14 mouse cellular contexts compared by ENCODE assay signal in genomic region chr2:181041941-181042340, GRCm38 (mm10). TPM values are rescaled to one million over a fixed set of nuclear protein-coding genes. Genes with fewer than 3 reads are reported as not detected.
DNase-seq lines count a peak whose midpoint lies in the region; ATAC-seq lines count a peak whose summit lies in the region.
"Had no signal": no experiment of that assay in that cellular context is flagged by ENCODE, and none has a peak within 500 bp of the region (broad histone marks: within the 10 kb centered on the region; RNA-seq: fewer than 3 reads in every experiment).

No protein-coding gene starts in this region.

- 5% methylated on average over 7 of the region's 7 CpGs for WGBS in midbrain, embryonic 10.5 days
- whole genome bisulfite sequencing in midbrain, embryonic 16.5 days: 4% methylated on average over 7 of the region's 7 CpGs
- 6% methylated on average over 7 of the region's 7 CpGs for whole genome bisulfite sequencing in neural tube, embryonic 12.5 days

- no peak overlapping the region for H3K4me2 ChIP-seq in midbrain, embryonic 16.5 days (ENCODE audit: low read length)
- H3K4me2 ChIP-seq in neural tube, embryonic 12.5 days (replicated peaks): peak overlapping the region; percentile 30
- H3K4me2 ChIP-seq: embryonic facial prominence, embryonic 15.5 days; liver, embryonic 15.5 days had no signal

- H3K4me3 ChIP-seq in midbrain, embryonic 10.5 days: no peak overlapping the region
- no peak overlapping the region for H3K4me3 ChIP-seq in midbrain, embryonic 16.5 days (ENCODE audit: low read depth, low read length)
- no peak overlapping the region for H3K4me3 ChIP-seq in neural tube, embryonic 12.5 days
- H3K4me3 ChIP-seq: embryonic facial prominence, embryonic 15.5 days; liver, embryonic 15.5 days had no signal

- H3K27ac ChIP-seq in midbrain, embryonic 10.5 days (replicated peaks): peak overlapping the region; percentile 77
- no peak overlapping the region for H3K27ac ChIP-seq in midbrain, embryonic 16.5 days (ENCODE audit: low read length)
- no peak overlapping the region for H3K27ac ChIP-seq in neural tube, embryonic 12.5 days
- H3K27ac ChIP-seq: embryonic facial prominence, embryonic 15.5 days; liver, embryonic 15.5 days; stomach, postnatal 0 days had no signal

- no peaks in the 10 kb centered on the region for H3K9me3 ChIP-seq in midbrain, embryonic 10.5 days (replicated peaks)
- no peaks in the 10 kb centered on the region for H3K9me3 ChIP-seq in midbrain, embryonic 16.5 days (replicated peaks; ENCODE audit: control insufficient read depth, low read length, poor library complexity, severe bottlenecking)
- no peaks in the 10 kb centered on the region for H3K9me3 ChIP-seq in neural tube, embryonic 12.5 days
- H3K9me3 ChIP-seq: embryonic facial prominence, embryonic 15.5 days; liver, embryonic 15.5 days had no signal

- H3K4me1 ChIP-seq in midbrain, embryonic 10.5 days: peaks cover 81% of the 10 kb centered on the region
- peaks cover 39% of the 10 kb centered on the region for H3K4me1 ChIP-seq in midbrain, embryonic 16.5 days (ENCODE audit: control insufficient read depth, insufficient read depth, low read length)
- H3K4me1 ChIP-seq in neural tube, embryonic 12.5 days: peaks cover 67% of the 10 kb centered on the region

- H3K36me3 ChIP-seq in midbrain, embryonic 10.5 days: no peaks in the 10 kb centered on the region
- no peaks in the 10 kb centered on the region for H3K36me3 ChIP-seq in midbrain, embryonic 16.5 days (ENCODE audit: control insufficient read depth, insufficient read depth, low read length)
- peaks cover under 1% of the 10 kb centered on the region; the same call in 1 of the 2 replicates for H3K36me3 ChIP-seq in neural tube, embryonic 12.5 days
- H3K36me3 ChIP-seq: embryonic facial prominence, embryonic 15.5 days; liver, embryonic 15.5 days had no signal

- peak; percentile 26 to 62 for DNase-seq in adrenal gland, adult (ENCODE audit: inconsistent age in 2 of 2, low spot score in 1 of 2)
- DNase-seq in adrenal gland, adult 18-20 months (ENCODE audit: low spot score in 2 of 2): no peak
- no peak for DNase-seq in midbrain, embryonic 10.5 days (ENCODE audit: low spot score)
- peak; percentile 87 to 88 for DNase-seq in kidney, adult 8-10 months
- no peak for DNase-seq in heart, postnatal 36 days
- DNase-seq in gastrocnemius, postnatal 36 days: no peak
- DNase-seq: gastrocnemius, postnatal 14 days; heart, postnatal 4 days had no signal

- intact Hi-C loops in heart, postnatal 36 days (cut with DNase I): no loop called here
- intact Hi-C loops in gastrocnemius, postnatal 36 days (cut with DNase I): no loop called here

- ATAC-seq in midbrain, embryonic 16.5 days: no peak
- ATAC-seq in neural tube, embryonic 12.5 days (ENCODE audit: low FRiP score, low read depth): peak; percentile 29; the same call in 1 of the 2 replicates

- peaks cover 56% of the 10 kb centered on the region for H3K27me3 ChIP-seq in midbrain, embryonic 10.5 days (ENCODE audit: low read depth, poor library complexity, severe bottlenecking)
- H3K27me3 ChIP-seq in midbrain, embryonic 16.5 days (ENCODE audit: control insufficient read depth, insufficient read depth, low read depth, low read length): no peaks in the 10 kb centered on the region
- H3K27me3 ChIP-seq in neural tube, embryonic 12.5 days (replicated peaks): peaks cover 21% of the 10 kb centered on the region

- H3K9ac ChIP-seq in midbrain, embryonic 16.5 days (ENCODE audit: low read depth, low read length): no peak overlapping the region
- H3K9ac ChIP-seq in neural tube, embryonic 12.5 days: no peak overlapping the region
- H3K9ac ChIP-seq: embryonic facial prominence, embryonic 15.5 days; liver, embryonic 15.5 days had no signal

RNA-seq across cellular contexts. Expression of gene Chrna4, which starts 1.4 kb away (rescaled TPM):
- total RNA-seq in adrenal gland, adult 18-20 months (2021): 10 to 100 TPM in 1 of 2 experiments, 1 to 10 TPM in 1; 4.3 to 26.9 TPM
- polyA plus RNA-seq in midbrain, embryonic 10.5 days (2016; fragmentation: Nextera tagmentation; extraction: Ambion mirVana): 17.9 and 23.8 TPM in 2 replicates
- polyA plus RNA-seq in midbrain, embryonic 16.5 days (2015; fragmentation: Nextera tagmentation; extraction: Ambion mirVana): 46.9 and 48.3 TPM in 2 replicates
- polyA plus RNA-seq in neural tube, embryonic 12.5 days (2016; fragmentation: Nextera tagmentation; extraction: Ambion mirVana): 61.7 and 65.1 TPM in 2 replicates
- not detected for total RNA-seq in heart, postnatal 36 days (2021)
- under 1 TPM; 0.15 to 0.37 TPM for total RNA-seq in gastrocnemius, postnatal 36 days (2021)
- total RNA-seq: megakaryocyte-erythroid progenitor cell, adult 5-6 weeks had no signal

RNA-seq across cellular contexts. Expression of gene Col20a1, which starts 55.6 kb away (rescaled TPM):
- 1 to 10 TPM; 2.3 to 2.8 TPM for total RNA-seq in adrenal gland, adult 18-20 months (2021)
- polyA plus RNA-seq in midbrain, embryonic 10.5 days (2016; fragmentation: Nextera tagmentation; extraction: Ambion mirVana): 0.14 and 0.52 TPM in 2 replicates
- 0.11 and 0.19 TPM in 2 replicates for polyA plus RNA-seq in midbrain, embryonic 16.5 days (2015; fragmentation: Nextera tagmentation; extraction: Ambion mirVana)
- 1.8 TPM in 2 replicates for polyA plus RNA-seq in neural tube, embryonic 12.5 days (2016; fragmentation: Nextera tagmentation; extraction: Ambion mirVana)
- total RNA-seq in heart, postnatal 36 days (2021): under 1 TPM; 0.51 to 0.58 TPM
- 1 to 10 TPM; 1.6 to 1.8 TPM for total RNA-seq in gastrocnemius, postnatal 36 days (2021)

Comparison
In these comparisons a context has a peak if more than half of its experiments do, and no peak if none do; other contexts are left out.
1. DNase-seq: peak in adrenal gland, adult (2 of 2) and kidney, adult 8-10 months (2 of 2); none in adrenal gland, adult 18-20 months (0 of 2), midbrain, embryonic 10.5 days (single experiment), heart, postnatal 36 days (0 of 2) and gastrocnemius, postnatal 36 days (0 of 2).